Mouse (Mus musculus): Measurements from ENCODE around the gene Sppl3.

DNA sequence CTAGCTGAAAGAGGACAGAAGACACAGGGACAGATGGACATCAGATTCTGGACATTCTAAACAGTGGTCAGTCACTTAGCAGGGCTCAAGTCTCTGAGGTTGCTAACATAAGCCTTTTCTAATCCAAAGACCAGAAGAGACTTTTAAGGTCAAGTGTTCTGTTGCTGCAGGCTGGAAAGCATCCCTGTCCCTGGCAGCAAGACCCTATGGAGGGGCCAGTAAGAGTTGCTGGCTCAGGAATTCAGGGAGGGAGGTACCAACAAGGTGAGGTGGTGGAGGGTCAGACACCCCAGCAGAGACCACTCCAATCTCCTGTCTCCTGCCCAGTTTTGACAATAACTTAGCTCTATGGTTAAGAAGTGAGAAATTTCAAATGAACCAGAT is 135.8 kb downstream of the Sppl3 start:
- TF ChIP-seq ZNF384 (IDR thresholded peaks at IDR 0.05; ENCODE audit: low read depth, low read length) (no peak), ZC3H11A (IDR thresholded peaks at IDR 0.05; ENCODE audit: borderline replicate concordance, low read depth, low read length) (no peak), HCFC1 (IDR thresholded peaks at IDR 0.05; ENCODE audit: borderline replicate concordance, insufficient read depth, low read length) (no peak)
